Mouse (Mus musculus) heart, adult 2 months (tissue): ENCODE results near the gene Prrc2c. TPM values are rescaled to one million over a fixed set of nuclear protein-coding genes. Genes with fewer than 3 reads are reported as not detected.

Experiments
- DNase-seq, 2 experiments: peaks; one replicate each; pipeline ENCODE4 v3.0.0; 2021
- H3K27ac ChIP-seq: fragments of 200-600 bp; 2 replicates; pipeline ENCODE4 v1.8.1; 2022
- H3K27me3 ChIP-seq: fragments of 200-500 bp; 2 replicates; pipeline ENCODE4 v1.6.1; 2012; ENCODE audit warnings: mild to moderate bottlenecking, low read length, inconsistent platforms, mixed read lengths; ENCODE audit not compliant: control insufficient read depth, insufficient read depth
- H3K36me3 ChIP-seq: fragments of 200-500 bp; 2 replicates; pipeline ENCODE4 v1.6.1; 2012; ENCODE audit warnings: low read length, inconsistent platforms; ENCODE audit not compliant: control insufficient read depth, insufficient read depth
- H3K4me1 ChIP-seq: fragments of 200-500 bp; 2 replicates; pipeline ENCODE4 v1.6.1; 2011; ENCODE audit warnings: low read length; ENCODE audit not compliant: control insufficient read depth, insufficient read depth
- H3K4me3 ChIP-seq: fragments of 200-600 bp; 2 replicates; pipeline ENCODE4 v1.8.1; 2022
- H3K79me2 ChIP-seq: fragments of 200-500 bp; replicated peaks from 2 replicates; pipeline ENCODE4 v1.6.1; 2012; ENCODE audit warnings: mild to moderate bottlenecking, inconsistent platforms, low read length, moderate library complexity, mixed read lengths; ENCODE audit not compliant: control insufficient read depth, insufficient read depth
- H3K9ac ChIP-seq: fragments of 200-500 bp; 2 replicates; pipeline ENCODE4 v1.6.1; 2012; ENCODE audit warnings: low read depth, mild to moderate bottlenecking, control low read depth, inconsistent platforms, low read length, mixed read lengths
- CTCF ChIP-seq: fragments of 200-600 bp; IDR thresholded peaks from 2 replicates; pipeline ENCODE4 v1.8.1; 2022; ENCODE audit warnings: antibody characterized with exemption, mild to moderate bottlenecking, moderate library complexity
- EP300 ChIP-seq: fragments of 200-500 bp; IDR thresholded peaks from 2 replicates; pipeline ENCODE4 v1.6.1; 2011; ENCODE audit warnings: low read depth, low read length, control low read depth; ENCODE audit not compliant: insufficient read depth
- POLR2A ChIP-seq: fragments of 200-500 bp; IDR thresholded peaks from 2 replicates; pipeline ENCODE4 v1.6.1; 2011; ENCODE audit warnings: mild to moderate bottlenecking, low read depth, low read length, control low read depth; ENCODE audit not compliant: insufficient read depth
- WGBS: fragments of 180-500 bp; shearing (Covaris S2); methylation state at CpG from one replicate; pipeline ENCODE4 v1.1.7; 2018; 5-methylcytosine and 5-hydroxymethylcytosine counted together
- intact Hi-C: fragments of 180-260 bp; cut with DNase I; formaldehyde crosslinking; loops from one replicate; pipeline ENCODE4 v1.15.1; 2025
- polyA plus RNA-seq: library from polyadenylated mRNA; depleted of rRNA; stranded (reverse); fragments of >200 nt; gene quantifications from 2 replicates; pipeline ENCODE4 v1.2.3, GENCODE M21; 2012
- total RNA-seq, 2 experiments: library from RNA; stranded (reverse); gene quantifications; 2 replicates each; pipeline ENCODE4 v1.2.3; 2021

The Prrc2c gene
- total and polyA plus RNA-seq, 3 experiments: 20.0 to 72.0 (median 71.7) TPM

DNA sequence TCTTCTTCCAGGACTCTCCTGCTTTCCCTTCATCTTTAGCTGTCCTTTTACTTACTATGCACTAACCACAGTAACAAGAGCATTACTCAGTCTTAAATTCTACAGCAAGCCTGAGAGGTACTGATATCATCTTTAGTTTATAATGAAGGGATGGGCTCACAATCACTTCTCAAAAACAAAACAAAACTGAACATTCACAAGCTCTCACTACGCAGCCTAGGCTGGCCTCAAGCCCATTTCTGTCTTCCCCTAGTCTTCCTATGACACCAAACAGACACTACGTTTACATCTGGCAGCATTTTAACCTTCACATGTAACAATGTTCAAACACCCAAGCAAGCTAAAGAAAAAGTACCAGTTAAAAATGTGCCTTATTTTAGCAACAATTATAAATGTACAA is 1.9 kb downstream of the Prrc2c start:
- H3K4me3 ChIP-seq: no peak overlapping the region; the same call in 1 of the 2 replicates

DNA sequence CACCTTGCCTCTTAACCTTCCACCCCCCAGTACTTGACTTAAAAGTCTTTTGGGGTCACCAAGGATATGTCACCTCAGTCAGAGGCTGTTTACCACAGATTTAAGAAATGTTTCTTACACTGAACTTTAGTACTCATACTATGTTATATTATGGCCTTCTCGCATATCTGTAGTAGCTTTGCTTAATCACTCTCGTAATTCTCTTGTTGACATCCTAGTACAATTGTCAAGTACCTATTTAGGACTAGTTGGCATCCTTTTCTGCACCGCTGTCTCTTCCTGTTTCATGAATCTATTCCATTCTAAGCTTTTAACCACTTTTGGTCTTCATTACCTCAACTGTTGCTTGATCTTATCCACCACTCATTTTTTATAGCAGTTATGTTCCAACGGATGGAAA is 5.3 kb downstream of the Prrc2c start:
- Histone ChIP-seq H3K36me3 (peaks cover 39% of the 10 kb centered on the region), H3K4me3 (no peak overlapping the region), H3K79me2 (peaks cover 2% of the 10 kb centered on the region; the same call in 1 of the 2 replicates), H3K9ac (no peak overlapping the region), H3K4me1 (peaks cover 9% of the 10 kb centered on the region), H3K27ac (no peak overlapping the region), H3K27me3 (no peaks in the 10 kb centered on the region)
- no peak for TF ChIP-seq CTCF
- TF ChIP-seq EP300: no peak
- TF ChIP-seq POLR2A: no peak
- no peak for DNase-seq
- intact Hi-C loops: loop anchor here (10.0 kb wide), 1 partner anchor 130 kb away; the partner anchor contains the start of gene Fmo1
- WGBS: 54% methylated on average over 4 of the region's 4 CpGs

More for the DNA sequence above, 1.9 kb downstream of the Prrc2c start:
- intact Hi-C loops: loop anchor here (10.0 kb wide), 1 partner anchor 126 kb away; the partner anchor contains the start of gene Fmo1
- Histone ChIP-seq H3K4me1 (peaks cover 7% of the 10 kb centered on the region), H3K27me3 (no peaks in the 10 kb centered on the region), H3K9ac (no peak overlapping the region), H3K27ac (no peak overlapping the region), H3K79me2 (0 out of 2 replicates have a peak, but pooled peaks cover 2% of the 10 kb centered on the region), H3K36me3 (peaks cover 28% of the 10 kb centered on the region)
- TF ChIP-seq POLR2A: no peak
- 5% methylated on average over 2 of the region's 2 CpGs for WGBS
- DNase-seq: no peak

DNA sequence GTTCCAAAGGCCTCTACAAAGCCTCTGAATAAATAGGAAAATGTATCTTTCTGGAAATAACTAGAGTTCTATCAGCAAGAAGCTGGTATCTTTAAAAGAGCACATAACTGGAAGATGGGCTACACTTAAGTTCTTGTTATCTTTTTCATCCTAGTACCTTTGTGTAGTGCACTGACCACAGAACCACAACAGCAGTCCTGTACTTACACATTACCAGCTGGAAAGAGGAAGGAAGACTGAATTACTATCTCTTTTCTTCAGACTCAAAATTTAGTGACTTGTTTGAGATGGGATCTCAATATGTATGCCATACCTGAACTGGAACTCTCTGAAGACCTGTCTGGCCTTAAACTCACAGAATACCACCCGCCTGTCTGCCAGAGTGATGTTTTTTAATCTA is 6.1 kb downstream of the Prrc2c start:
- peaks cover 9% of the 10 kb centered on the region for H3K4me1 ChIP-seq
- TF ChIP-seq POLR2A (no peak), CTCF (no peak), EP300 (no peak)
- peaks cover 4% of the 10 kb centered on the region for H3K79me2 ChIP-seq
- no peak overlapping the region for H3K4me3 ChIP-seq
- H3K27ac ChIP-seq: no peak overlapping the region
- H3K36me3 ChIP-seq: peaks cover 40% of the 10 kb centered on the region
- intact Hi-C loops: loop anchor here (10.0 kb wide), 1 partner anchor 131 kb away; the partner anchor contains the start of gene Fmo1
- 86% methylated on average over 1 of the region's 1 CpGs for WGBS
- no peak overlapping the region for H3K9ac ChIP-seq
- no peaks in the 10 kb centered on the region for H3K27me3 ChIP-seq
- no peak for DNase-seq

- H3K4me3 ChIP-seq: no peak overlapping the region
- TF ChIP-seq CTCF (no peak), EP300 (no peak)
- H3K27me3 ChIP-seq: no peaks in the 10 kb centered on the region
- peaks cover 4% of the 10 kb centered on the region for H3K4me1 ChIP-seq
- H3K27ac ChIP-seq: no peak overlapping the region
- H3K36me3 ChIP-seq: peaks cover 26% of the 10 kb centered on the region
- DNase-seq: no peak
- peaks cover 4% of the 10 kb centered on the region for H3K79me2 ChIP-seq
- intact Hi-C loops: loop anchor here (10.0 kb wide), 1 partner anchor 133 kb away; the partner anchor contains the start of gene Fmo1
- no peak overlapping the region for H3K9ac ChIP-seq
- WGBS: 56% methylated on average over 4 of the region's 4 CpGs
These were observed 8.3 kb downstream of the Prrc2c start for GRCm38 (mm10) chr1:162732041-162732440.

DNA sequence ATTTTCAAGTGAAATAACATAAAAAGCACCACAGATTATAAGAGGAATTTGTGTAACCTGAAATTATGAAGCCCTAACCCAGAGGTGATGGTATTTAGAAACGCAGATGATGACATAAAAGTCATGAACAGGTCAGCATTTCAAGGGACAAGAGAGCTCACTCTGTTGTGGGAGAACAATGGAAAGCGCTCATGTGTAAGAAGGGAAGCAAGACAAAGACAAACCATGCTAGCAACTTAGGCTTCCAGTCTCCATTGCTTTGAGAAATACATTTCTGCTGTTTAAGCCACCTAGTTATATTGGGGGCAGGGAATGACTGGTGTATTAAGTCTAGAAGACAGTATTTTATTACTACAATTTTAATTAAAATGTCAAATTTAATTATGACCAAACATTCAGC is 10.9 kb downstream of the Prrc2c start:
- Histone ChIP-seq H3K27ac (no peak overlapping the region), H3K36me3 (peaks cover 13% of the 10 kb centered on the region; the same call in 1 of the 2 replicates), H3K79me2 (peaks cover 3% of the 10 kb centered on the region), H3K27me3 (no peaks in the 10 kb centered on the region), H3K4me1 (peaks cover 2% of the 10 kb centered on the region; the same call in 1 of the 2 replicates), H3K9ac (no peak overlapping the region), H3K4me3 (no peak overlapping the region)
- no peak for DNase-seq
- 71% methylated on average over 2 of the region's 2 CpGs for WGBS
- TF ChIP-seq EP300 (no peak), POLR2A (no peak), CTCF (no peak)
- intact Hi-C loops: no loop called here

DNA sequence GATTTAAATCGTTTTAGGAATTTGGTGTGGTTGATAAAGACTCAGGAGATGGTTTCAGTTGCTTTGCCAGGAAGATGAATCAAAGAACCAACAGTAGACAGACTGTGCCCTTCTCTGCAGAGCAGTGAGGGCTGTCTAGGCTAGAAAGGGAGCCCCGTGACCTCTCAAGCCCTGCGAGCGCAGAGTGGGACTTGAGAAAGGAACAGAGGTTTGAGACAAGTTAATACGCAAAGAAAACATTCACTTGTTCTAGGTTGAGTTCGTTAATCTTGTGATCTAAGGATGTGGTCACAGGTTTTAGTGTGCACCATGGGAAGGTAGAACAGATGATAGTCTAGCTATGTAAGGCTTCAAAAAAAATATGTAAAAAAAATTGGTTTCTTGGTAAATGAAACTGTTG is 12.4 kb downstream of the Prrc2c start:
- no peak overlapping the region for H3K9ac ChIP-seq
- intact Hi-C loops: no loop called here
- peaks cover 3% of the 10 kb centered on the region for H3K79me2 ChIP-seq
- no peaks in the 10 kb centered on the region for H3K27me3 ChIP-seq
- peaks cover 13% of the 10 kb centered on the region for H3K36me3 ChIP-seq
- no peak overlapping the region for H3K27ac ChIP-seq
- 84% methylated on average over 6 of the region's 6 CpGs for WGBS
- peaks cover 2% of the 10 kb centered on the region; the same call in 1 of the 2 replicates for H3K4me1 ChIP-seq
- H3K4me3 ChIP-seq: no peak overlapping the region
- no peak for DNase-seq
- TF ChIP-seq CTCF (no peak), EP300 (no peak), POLR2A (no peak)
